In genomic region chr16:30590264-30591209, GRCm38 (mm10) we compare ENCODE assay signal across 1 mouse cellular context.
A peak's percentile ranks its signal among the peaks of the same experiment; 100 is the strongest.
TF ChIP-seq lines count a peak whose summit lies in the region.

No protein-coding gene starts in this region.

TF ChIP-seq in CH12.LX, 34 proteins besides CTCF, POLR2A, EP300 and RAD21:
- TF ChIP-seq MXI1 (IDR thresholded peaks at IDR 0.05; ENCODE audit: low read depth, low read length) (0 out of 2 replicates have a peak, but pooled peaks have one; percentile 18), POLR2AphosphoS2 (IDR thresholded peaks at IDR 0.05; ENCODE audit: low read depth, low read length) (no peak), USF1 (IDR thresholded peaks at IDR 0.05; ENCODE audit: low read depth, low read length) (no peak), BHLHE40 (IDR thresholded peaks at IDR 0.05; ENCODE audit: low read depth, low read length) (0 out of 2 replicates have a peak, but pooled peaks have one; percentile 11), NRF1 (IDR thresholded peaks at IDR 0.05; ENCODE audit: low read depth, low read length) (0 out of 2 replicates have a peak, but pooled peaks have one; percentile 27), GABPA (IDR thresholded peaks at IDR 0.05; ENCODE audit: insufficient replicate concordance, low read depth, low read length) (no peak), MAX (IDR thresholded peaks at IDR 0.05; ENCODE audit: low read length) (0 out of 2 replicates have a peak, but pooled peaks have one; percentile 7), ETS1 (conservative IDR thresholded peaks at IDR 0.05; ENCODE audit: low read depth, low read length) (peak; percentile 61), ZNF384 (IDR thresholded peaks at IDR 0.05; ENCODE audit: low read depth, low read length) (0 out of 2 replicates have a peak, but pooled peaks have one; percentile 24), IRF4 (IDR thresholded peaks at IDR 0.05; ENCODE audit: low read depth, low read length) (peak; percentile 63; the same call in 1 of the 2 replicates), TCF12 (IDR thresholded peaks at IDR 0.05; ENCODE audit: low read depth, low read length) (0 out of 2 replicates have a peak, but pooled peaks have one; percentile 13), JUND (conservative IDR thresholded peaks at IDR 0.05; ENCODE audit: low read depth, low read length) (no peak), MAFK (IDR thresholded peaks at IDR 0.05; ENCODE audit: insufficient replicate concordance, low read length) (peak; percentile 13; the same call in 1 of the 2 replicates), SMC3 (IDR thresholded peaks at IDR 0.05; ENCODE audit: low read depth, low read length) (peak; percentile 59), E2F4 (IDR thresholded peaks at IDR 0.05; ENCODE audit: insufficient replicate concordance, low read depth, low read length) (no peak), SIN3A (IDR thresholded peaks at IDR 0.05; ENCODE audit: low read length) (0 out of 2 replicates have a peak, but pooled peaks have one; percentile 34), CHD1 (IDR thresholded peaks at IDR 0.05; ENCODE audit: low read depth, low read length) (peak; percentile 55; the same call in 1 of the 2 replicates), MEF2A (IDR thresholded peaks at IDR 0.05; ENCODE audit: borderline replicate concordance, low read depth, low read length) (peak; percentile 70; the same call in 1 of the 2 replicates)
